Mouse (Mus musculus): Measurements from ENCODE around the gene Smarcc1. TPM values are rescaled to one million over a fixed set of nuclear protein-coding genes. Genes with fewer than 3 reads are reported as not detected.

Gene Smarcc1
- total and polyA plus RNA-seq, 3 experiments, result 35.5 to 488 (median 79.0) TPM

DNA sequence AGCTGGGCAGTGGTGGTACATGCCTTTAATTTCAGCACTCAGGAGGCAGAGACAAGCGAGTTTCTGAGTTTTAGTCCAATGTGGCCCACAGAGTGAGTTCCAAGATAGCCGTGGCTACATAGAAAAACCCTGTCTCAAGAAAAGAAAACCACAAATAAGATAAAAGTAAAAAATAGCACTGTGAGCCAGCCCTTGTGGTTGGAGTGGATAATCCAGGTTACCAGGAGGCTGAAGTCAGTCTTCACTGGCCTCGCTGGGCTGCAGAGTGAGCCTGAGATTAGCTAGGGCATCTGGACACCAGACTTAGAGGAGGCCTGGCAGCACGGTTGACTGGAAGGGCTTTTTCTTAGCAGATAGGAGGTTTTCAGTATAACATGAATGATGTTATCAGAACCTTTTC is 21.6 kb downstream of the Smarcc1 start (continued):
- peak; percentile 81; the same call in 1 of the 2 replicates for TF ChIP-seq MEF2A (IDR thresholded peaks at IDR 0.05; ENCODE audit: extremely low read depth, insufficient replicate concordance, low read depth, low read length, poor library complexity, severe bottlenecking)

DNA sequence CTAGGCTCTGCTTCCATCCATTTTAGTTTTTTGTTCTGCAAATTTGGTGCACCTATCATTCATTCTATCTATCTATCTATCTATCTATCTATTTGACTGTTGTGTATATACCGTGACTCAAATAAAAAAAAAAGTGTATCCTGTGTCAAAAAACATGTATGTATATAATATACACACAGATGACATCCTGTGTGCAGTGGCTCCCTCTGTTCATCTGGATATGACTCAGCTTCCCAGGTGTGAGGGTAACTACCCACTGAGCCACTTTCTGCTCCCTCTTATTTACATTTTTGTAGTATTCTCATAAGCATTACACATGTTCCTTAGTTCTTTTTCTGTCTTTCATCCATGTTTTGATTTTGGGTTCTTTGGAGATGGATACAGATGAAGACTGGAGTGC is 24.6 kb downstream of the Smarcc1 start:
- H3K9ac ChIP-seq (ENCODE audit: control insufficient read depth, low read depth, low read length, poor library complexity, severe bottlenecking), result no peak overlapping the region
- no peak for DNase-seq (ENCODE audit: low read depth, low spot score)
- no peak for TF ChIP-seq MAZ (IDR thresholded peaks at IDR 0.05; ENCODE audit: low read depth, low read length)
- peaks cover 12% of the 10 kb centered on the region; the same call in 1 of the 2 replicates for H3K79me2 ChIP-seq (ENCODE audit: control insufficient read depth, insufficient read depth, low read length, poor library complexity)
- peaks cover 0 to 5% of the 10 kb centered on the region in 2 experiments; a peak in 1 of 4 replicates for H3K4me1 ChIP-seq (ENCODE audit: control insufficient read depth in 1 of 2, insufficient read depth in 2 of 2, low read length in 2 of 2)
- no peaks in the 10 kb centered on the region for H3K9me3 ChIP-seq (replicated peaks; ENCODE audit: insufficient read depth, low read length)
- no peaks in the 10 kb centered on the region for H3K27me3 ChIP-seq (ENCODE audit: control insufficient read depth in 1 of 2, insufficient read depth in 2 of 2, low read length in 2 of 2)
- no peak overlapping the region for H3K27ac ChIP-seq (ENCODE audit: control insufficient read depth, low read depth, low read length)
- no peak overlapping the region for H3K4me3 ChIP-seq (ENCODE audit: control insufficient read depth in 1 of 2, insufficient read depth in 1 of 2, low read depth in 2 of 2, low read length in 2 of 2)
- H3K36me3 ChIP-seq (ENCODE audit: control insufficient read depth in 1 of 2, insufficient read depth in 2 of 2, low read length in 2 of 2), result peaks cover 20 to 36% of the 10 kb centered on the region in 2 experiments

- H3K79me2 ChIP-seq (ENCODE audit: control insufficient read depth, insufficient read depth, low read length, poor library complexity), result peaks cover 4% of the 10 kb centered on the region; the same call in 1 of the 2 replicates
- H3K9ac ChIP-seq (ENCODE audit: control insufficient read depth, low read depth, low read length, poor library complexity, severe bottlenecking), result no peak overlapping the region
- H3K9me3 ChIP-seq (replicated peaks; ENCODE audit: insufficient read depth, low read length), result no peaks in the 10 kb centered on the region
- no peaks in the 10 kb centered on the region for H3K27me3 ChIP-seq (ENCODE audit: control insufficient read depth in 1 of 2, insufficient read depth in 2 of 2, low read length in 2 of 2)
- no peak overlapping the region for H3K27ac ChIP-seq (ENCODE audit: control insufficient read depth, low read depth, low read length)
- no peaks in the 10 kb centered on the region; a peak in 2 of 4 replicates for H3K4me1 ChIP-seq (ENCODE audit: control insufficient read depth in 1 of 2, insufficient read depth in 2 of 2, low read length in 2 of 2)
- H3K36me3 ChIP-seq (ENCODE audit: control insufficient read depth in 1 of 2, insufficient read depth in 2 of 2, low read length in 2 of 2), result peaks cover 11 to 39% of the 10 kb centered on the region in 2 experiments
- TF ChIP-seq TAL1 (IDR thresholded peaks at IDR 0.05; ENCODE audit: low read length), result no peak
- 0 out of 2 replicates have a peak, but pooled peaks have one; percentile 18 for TF ChIP-seq GATA1 (IDR thresholded peaks at IDR 0.05; ENCODE audit: low read depth, low read length)
- peak; percentile 47 for TF ChIP-seq ETS1 (IDR thresholded peaks at IDR 0.05; ENCODE audit: low read depth, low read length)
- DNase-seq (ENCODE audit: low read depth, low spot score), result peak; percentile 28
- H3K4me3 ChIP-seq (ENCODE audit: control insufficient read depth in 1 of 2, insufficient read depth in 1 of 2, low read depth in 2 of 2, low read length in 2 of 2), result no peak overlapping the region
Measured at GRCm38 (mm10) chr9:110148598-110148997, 31.1 kb downstream of the Smarcc1 start.

- no peaks in the 10 kb centered on the region for H3K27me3 ChIP-seq (ENCODE audit: control insufficient read depth in 1 of 2, insufficient read depth in 2 of 2, low read length in 2 of 2)
- TF ChIP-seq SIN3A (IDR thresholded peaks at IDR 0.05; ENCODE audit: low read length) (no peak), TBP (IDR thresholded peaks at IDR 0.05; ENCODE audit: low read depth, low read length) (no peak), SMC3 (IDR thresholded peaks at IDR 0.05; ENCODE audit: low read depth, low read length) (no peak), MAZ (IDR thresholded peaks at IDR 0.05; ENCODE audit: low read depth, low read length) (no peak), RAD21 (IDR thresholded peaks at IDR 0.05; ENCODE audit: low read depth, low read length) (no peak), MAFK (IDR thresholded peaks at IDR 0.05; ENCODE audit: borderline replicate concordance, low read depth, low read length) (no peak), RCOR1 (IDR thresholded peaks at IDR 0.05; ENCODE audit: low read depth, low read length) (no peak), UBTF (IDR thresholded peaks at IDR 0.05; ENCODE audit: borderline replicate concordance, insufficient read depth, low read depth, low read length) (no peak), ZC3H11A (IDR thresholded peaks at IDR 0.05; ENCODE audit: low read depth, low read length) (no peak), MEF2A (IDR thresholded peaks at IDR 0.05; ENCODE audit: extremely low read depth, insufficient replicate concordance, low read depth, low read length, poor library complexity, severe bottlenecking) (no peak), POLR2A (IDR thresholded peaks at IDR 0.05; ENCODE audit: control insufficient read depth in 1 of 2, insufficient read depth in 1 of 2, low read depth in 1 of 2, low read length in 2 of 2, poor library complexity in 1 of 2) (no peak), CTCF (IDR thresholded peaks at IDR 0.05 in 2 of 3, conservative IDR thresholded peaks at IDR 0.05 in 1 of 3; ENCODE audit: control insufficient read depth in 1 of 3, insufficient read depth in 1 of 3, low read depth in 2 of 3, low read length in 3 of 3, poor library complexity in 1 of 3, severe bottlenecking in 1 of 3) (no peak), EP300 (IDR thresholded peaks at IDR 0.05; ENCODE audit: low read depth in 1 of 2, low read length in 2 of 2) (no peak), KAT2A (conservative IDR thresholded peaks at IDR 0.05; ENCODE audit: low read depth, low read length) (no peak), GABPA (IDR thresholded peaks at IDR 0.05; ENCODE audit: low read depth, low read length) (no peak), MXI1 (IDR thresholded peaks at IDR 0.05; ENCODE audit: low read depth, low read length) (no peak), BHLHE40 (IDR thresholded peaks at IDR 0.05; ENCODE audit: borderline replicate concordance, low read depth, low read length) (no peak), E2F4 (IDR thresholded peaks at IDR 0.05; ENCODE audit: borderline replicate concordance, low read depth, low read length) (no peak)
- H3K79me2 ChIP-seq (ENCODE audit: control insufficient read depth, insufficient read depth, low read length, poor library complexity), result no peaks in the 10 kb centered on the region; the same call in 1 of the 2 replicates
- H3K36me3 ChIP-seq (ENCODE audit: control insufficient read depth in 1 of 2, insufficient read depth in 2 of 2, low read length in 2 of 2), result peaks cover 0 to 30% of the 10 kb centered on the region in 2 experiments; a peak in 2 of 4 replicates
- no peak overlapping the region for H3K9ac ChIP-seq (ENCODE audit: control insufficient read depth, low read depth, low read length, poor library complexity, severe bottlenecking)
- no peaks in the 10 kb centered on the region for H3K9me3 ChIP-seq (replicated peaks; ENCODE audit: insufficient read depth, low read length)
- DNase-seq (ENCODE audit: low read depth, low spot score), result no peak
- H3K4me1 ChIP-seq (ENCODE audit: control insufficient read depth in 1 of 2, insufficient read depth in 2 of 2, low read length in 2 of 2), result no peaks in the 10 kb centered on the region
- H3K27ac ChIP-seq (ENCODE audit: control insufficient read depth, low read depth, low read length), result no peak overlapping the region
- no peak overlapping the region for H3K4me3 ChIP-seq (ENCODE audit: control insufficient read depth in 1 of 2, insufficient read depth in 1 of 2, low read depth in 2 of 2, low read length in 2 of 2)
Measured at GRCm38 (mm10) chr9:110159036-110159435, 41.5 kb downstream of the Smarcc1 start.
